Mouse (Mus musculus): ENCODE results near the gene Nadk2.

DNA sequence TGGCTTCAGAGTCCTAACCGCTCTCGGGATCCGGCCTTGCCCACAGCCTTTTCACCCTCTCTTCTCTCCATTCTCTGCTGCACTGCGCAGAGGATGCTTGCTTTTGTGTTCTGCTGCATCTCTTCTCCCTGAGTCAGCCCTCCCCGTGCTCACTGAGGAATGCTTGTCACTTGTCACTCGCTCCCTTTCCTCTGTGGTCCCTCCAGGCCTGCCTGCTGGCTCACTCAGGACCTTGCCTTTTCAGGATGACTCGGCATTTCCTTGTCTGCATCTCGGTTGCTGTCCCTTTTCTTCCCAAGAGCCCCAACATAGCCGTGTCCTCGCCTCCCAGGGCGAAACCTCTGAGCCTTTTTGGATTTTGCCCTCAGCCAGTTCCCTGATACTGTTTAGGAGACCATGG is 15.8 kb downstream of the Nadk2 start:
- no peak for TF ChIP-seq CTCF (IDR thresholded peaks at IDR 0.05; ENCODE audit: low read depth)
- no peak for TF ChIP-seq EP300 (optimal IDR thresholded peaks at IDR 0.05)
